Mouse (Mus musculus) embryonic facial prominence, embryonic 14.5 days (tissue): ENCODE measurements around the gene Tnrc6b. TPM values are rescaled to one million over a fixed set of nuclear protein-coding genes. Genes with fewer than 3 reads are reported as not detected.

Source experiments
- ATAC-seq: fragments of 200-750 bp; cut with Nextera tagmentation; 2 replicates; pipeline ENCODE4 v1.8.0; 2017; ENCODE audit warnings: low read depth, moderate number of reproducible peaks, moderate TSS enrichment
- DNase-seq: peaks from one replicate; pipeline ENCODE4 v3.0.0-alpha.2; 2015; ENCODE audit warnings: low spot score
- H3K27ac ChIP-seq: fragments of 300-500 bp; sonication (generic); replicated peaks from 2 replicates; pipeline ENCODE4 v1.5.1; 2014; ENCODE audit warnings: low read depth, mild to moderate bottlenecking, low read length, moderate library complexity
- H3K27me3 ChIP-seq: fragments of 300-500 bp; sonication (generic); replicated peaks from 2 replicates; pipeline ENCODE4 v1.6.1; 2014; ENCODE audit warnings: low read length; ENCODE audit not compliant: control insufficient read depth, insufficient read depth
- H3K36me3 ChIP-seq: fragments of 300-500 bp; sonication (generic); 2 replicates; pipeline ENCODE4 v1.6.1; 2014; ENCODE audit warnings: low read length, mixed read lengths; ENCODE audit not compliant: control insufficient read depth, insufficient read depth
- H3K4me1 ChIP-seq: fragments of 300-500 bp; sonication (generic); 2 replicates; pipeline ENCODE4 v1.6.1; 2014; ENCODE audit warnings: antibody characterized with exemption, low read length; ENCODE audit not compliant: control insufficient read depth, insufficient read depth
- H3K4me2 ChIP-seq: fragments of 300-500 bp; sonication (generic); 2 replicates; pipeline ENCODE4 v1.6.1; 2014; ENCODE audit warnings: low read depth, mild to moderate bottlenecking, low read length, moderate library complexity, mixed read lengths
- H3K4me3 ChIP-seq: fragments of 300-500 bp; sonication (generic); 2 replicates; pipeline ENCODE4 v1.5.1; 2014; ENCODE audit warnings: low read depth, mild to moderate bottlenecking, low read length
- H3K9ac ChIP-seq: fragments of 300-500 bp; sonication (generic); 2 replicates; pipeline ENCODE4 v1.6.1; 2014; ENCODE audit warnings: low read depth, mild to moderate bottlenecking, low read length, moderate library complexity, mixed read lengths
- H3K9me3 ChIP-seq: fragments of 300-500 bp; sonication (generic); 2 replicates; pipeline ENCODE4 v1.6.1; 2016; ENCODE audit warnings: low read length; ENCODE audit not compliant: control insufficient read depth
- WGBS: fragments of 180-500 bp; shearing (Covaris S2); extraction: QIAGEN DNeasy Blood & Tissue Kit; methylation state at CpG from one replicate; pipeline ENCODE4 v1.1.7; 2014; 5-methylcytosine and 5-hydroxymethylcytosine counted together
- polyA plus RNA-seq: library from polyadenylated mRNA; unstranded; fragments of >200 nt; fragmentation: Nextera tagmentation; extraction: Ambion mirVana; gene quantifications from 2 replicates; pipeline ENCODE4 v1.2.1, GENCODE M21; 2014

The Tnrc6b gene
- polyA plus RNA-seq, 1 experiment from 2014 or later: 12.5 TPM

- Histone ChIP-seq H3K27ac (no peak overlapping the region), H3K36me3 (peaks cover 45% of the 10 kb centered on the region), H3K9me3 (no peaks in the 10 kb centered on the region), H3K4me3 (no peak overlapping the region), H3K4me1 (no peaks in the 10 kb centered on the region), H3K9ac (no peak overlapping the region), H3K27me3 (no peaks in the 10 kb centered on the region), H3K4me2 (no peak overlapping the region)
- WGBS: 77% methylated on average over 3 of the region's 3 CpGs
- no peak for DNase-seq
- ATAC-seq: no peak
Observed at GRCm38 (mm10) chr15:80874726-80875125, 163.6 kb downstream of the Tnrc6b start.

GRCm38 (mm10) chr15:80876231-80876630 is 165.1 kb downstream of the Tnrc6b start:
- no peak overlapping the region for H3K4me2 ChIP-seq
- no peak overlapping the region for H3K4me3 ChIP-seq
- H3K36me3 ChIP-seq: peaks cover 57% of the 10 kb centered on the region
- 86% methylated on average over 21 of the region's 21 CpGs for WGBS
- no peaks in the 10 kb centered on the region for H3K27me3 ChIP-seq
- H3K9me3 ChIP-seq: no peaks in the 10 kb centered on the region
- no peak overlapping the region for H3K9ac ChIP-seq
- DNase-seq (no peak), ATAC-seq (no peak)
- no peak overlapping the region for H3K27ac ChIP-seq
- no peaks in the 10 kb centered on the region for H3K4me1 ChIP-seq

GRCm38 (mm10) chr15:80884095-80884494 is 173.0 kb downstream of the Tnrc6b start:
- DNase-seq: no peak
- no peak for ATAC-seq
- 88% methylated on average over 8 of the region's 8 CpGs for WGBS
- H3K4me2 ChIP-seq: no peak overlapping the region
- peaks cover 86% of the 10 kb centered on the region for H3K36me3 ChIP-seq
- H3K4me3 ChIP-seq: no peak overlapping the region
- H3K4me1 ChIP-seq: no peaks in the 10 kb centered on the region
- H3K9ac ChIP-seq: no peak overlapping the region
- no peak overlapping the region for H3K27ac ChIP-seq
- no peaks in the 10 kb centered on the region for H3K27me3 ChIP-seq
- no peaks in the 10 kb centered on the region for H3K9me3 ChIP-seq

- Histone ChIP-seq H3K36me3 (peaks cover 83% of the 10 kb centered on the region), H3K4me2 (no peak overlapping the region), H3K4me1 (no peaks in the 10 kb centered on the region), H3K9ac (no peak overlapping the region), H3K9me3 (no peaks in the 10 kb centered on the region), H3K4me3 (no peak overlapping the region), H3K27ac (no peak overlapping the region), H3K27me3 (no peaks in the 10 kb centered on the region)
- 85% methylated on average over 1 of the region's 1 CpGs for WGBS
- DNase-seq (no peak), ATAC-seq (no peak)
Observed at GRCm38 (mm10) chr15:80886361-80887156, 175.4 kb downstream of the Tnrc6b start.

- WGBS: 90% methylated on average over 3 of the region's 3 CpGs
- H3K36me3 ChIP-seq: peaks cover 82% of the 10 kb centered on the region
- H3K27me3 ChIP-seq: no peaks in the 10 kb centered on the region
- no peaks in the 10 kb centered on the region for H3K4me1 ChIP-seq
- no peak overlapping the region for H3K4me2 ChIP-seq
- H3K4me3 ChIP-seq: no peak overlapping the region
- no peak for ATAC-seq
- H3K9me3 ChIP-seq: no peaks in the 10 kb centered on the region
- no peak overlapping the region for H3K9ac ChIP-seq
- DNase-seq: no peak
- no peak overlapping the region for H3K27ac ChIP-seq
Observed at GRCm38 (mm10) chr15:80892341-80892740, 181.2 kb downstream of the Tnrc6b start.

GRCm38 (mm10) chr15:80896741-80897140 is 185.6 kb downstream of the Tnrc6b start:
- Histone ChIP-seq H3K27me3 (no peaks in the 10 kb centered on the region), H3K4me3 (no peak overlapping the region), H3K4me2 (no peak overlapping the region), H3K4me1 (no peaks in the 10 kb centered on the region), H3K36me3 (peaks cover 79% of the 10 kb centered on the region), H3K9me3 (no peaks in the 10 kb centered on the region), H3K9ac (no peak overlapping the region), H3K27ac (no peak overlapping the region)
- DNase-seq: no peak
- WGBS: 86% methylated on average over 10 of the region's 10 CpGs
- no peak for ATAC-seq

GRCm38 (mm10) chr15:80897911-80898310 is 186.8 kb downstream of the Tnrc6b start:
- Histone ChIP-seq H3K4me1 (no peaks in the 10 kb centered on the region), H3K4me3 (no peak overlapping the region), H3K27ac (no peak overlapping the region), H3K27me3 (no peaks in the 10 kb centered on the region), H3K9ac (no peak overlapping the region), H3K36me3 (peaks cover 88% of the 10 kb centered on the region), H3K4me2 (no peak overlapping the region), H3K9me3 (no peaks in the 10 kb centered on the region)
- no peak for ATAC-seq
- DNase-seq: no peak
- WGBS: 97% methylated on average over 5 of the region's 5 CpGs

- 78% methylated on average over 2 of the region's 2 CpGs for WGBS
- Histone ChIP-seq H3K4me2 (no peak overlapping the region), H3K36me3 (peaks cover 92% of the 10 kb centered on the region), H3K9me3 (no peaks in the 10 kb centered on the region), H3K4me1 (no peaks in the 10 kb centered on the region), H3K9ac (no peak overlapping the region), H3K27ac (no peak overlapping the region), H3K4me3 (no peak overlapping the region), H3K27me3 (no peaks in the 10 kb centered on the region)
- ATAC-seq: no peak
- DNase-seq: no peak
Observed at GRCm38 (mm10) chr15:80899806-80900205, 188.7 kb downstream of the Tnrc6b start.
